Mouse (Mus musculus) left cerebral cortex, postnatal 14 days (tissue): ENCODE measurements at regions not wholly inside any gene's neighbourhood (a gene's known extent, or its start where the extent isn't known, plus 50 kb on each side); places are given as distances from the start of the nearest gene placed in this dataset.

Source experiments
- DNase-seq, 2 experiments: peaks; one replicate each; pipeline ENCODE4 v3.0.0; 2021 to 2022; ENCODE audit warnings: low spot score in 2 of 2, mixed read lengths in 1 of 2
- intact Hi-C: fragments of 180-260 bp; cut with DNase I; formaldehyde crosslinking; loops from one replicate; pipeline ENCODE4 v1.15.1; 2025

DNA sequence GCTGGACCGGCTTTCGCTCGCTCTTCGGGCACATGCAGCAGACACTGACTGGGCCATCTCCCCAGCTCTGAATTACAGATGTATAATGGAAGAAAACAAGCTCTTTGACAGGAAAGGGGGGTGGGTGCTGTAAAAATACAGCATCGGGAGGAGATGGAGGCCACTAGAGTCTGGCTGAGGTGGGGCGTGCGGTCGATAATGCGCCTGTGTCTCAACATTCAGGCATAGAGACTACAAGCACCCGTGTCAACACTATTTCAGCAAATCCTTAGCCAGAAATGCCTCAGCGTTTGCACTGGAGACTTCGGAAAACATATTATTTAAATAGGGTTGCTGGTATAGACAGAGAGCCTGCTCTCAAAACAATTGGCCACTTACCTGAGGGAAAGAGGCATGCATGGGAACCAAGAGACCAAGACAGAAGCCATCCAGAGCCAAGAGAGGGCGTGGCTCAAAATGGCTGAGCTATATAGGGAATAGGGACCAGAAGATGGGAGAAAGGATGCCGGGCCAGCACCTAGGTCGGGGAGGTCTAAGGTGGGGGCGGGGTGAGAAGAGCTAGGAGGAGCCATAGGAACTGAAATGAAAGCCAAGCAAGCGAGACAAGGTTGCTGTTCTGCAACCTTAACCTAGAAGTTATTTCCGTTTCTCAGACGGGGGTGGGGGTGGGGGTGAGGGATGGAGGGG is 96.7 kb upstream of the Fam174b start:
- DNase-seq: no peak
- intact Hi-C loops: loop anchor here (10.0 kb wide), 1 partner anchor 1239 kb away; no protein-coding TSS in a partner anchor

DNA sequence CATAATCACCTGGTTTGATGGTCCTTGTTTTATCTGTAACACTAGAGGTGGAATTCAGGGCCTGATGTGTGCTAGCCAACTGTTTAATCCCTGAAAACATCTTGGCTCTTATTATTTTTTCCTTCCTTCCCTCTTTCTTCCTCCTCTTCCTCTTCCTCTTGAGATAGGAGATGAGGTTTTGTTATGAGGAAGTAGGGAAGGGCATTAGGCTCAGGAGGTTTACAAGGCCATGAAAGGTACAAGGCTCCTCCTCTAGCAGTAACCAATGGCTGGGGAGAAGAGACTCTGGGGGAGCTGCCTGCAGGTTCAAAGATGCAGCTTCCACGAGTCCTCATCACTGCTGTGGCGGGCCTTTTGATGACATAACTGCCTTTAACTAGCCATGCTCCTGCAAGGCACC is 98.6 kb upstream of the Chd2 start:
- no peak for DNase-seq
- intact Hi-C loops: loop anchor here (10.0 kb wide), 1 partner anchor 1235 kb away; no protein-coding TSS in a partner anchor

DNA sequence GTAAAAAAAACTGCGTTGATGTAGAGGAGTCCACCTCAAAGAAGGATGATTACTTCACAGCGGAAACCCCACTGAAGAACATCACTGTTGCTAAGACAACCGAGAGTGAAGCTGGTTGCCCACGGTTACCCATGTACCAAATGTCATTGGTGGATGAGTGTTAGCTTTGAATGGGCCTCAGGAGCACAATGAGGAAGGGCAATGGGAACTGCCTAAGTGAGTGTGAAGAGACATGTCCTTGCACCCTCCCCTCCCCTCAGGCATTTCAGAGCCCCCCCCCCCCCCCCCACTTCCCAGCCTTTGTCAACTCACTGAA is 96.1 kb upstream of the Chd2 start:
- DNase-seq: peak; percentile 50 to 80

DNA sequence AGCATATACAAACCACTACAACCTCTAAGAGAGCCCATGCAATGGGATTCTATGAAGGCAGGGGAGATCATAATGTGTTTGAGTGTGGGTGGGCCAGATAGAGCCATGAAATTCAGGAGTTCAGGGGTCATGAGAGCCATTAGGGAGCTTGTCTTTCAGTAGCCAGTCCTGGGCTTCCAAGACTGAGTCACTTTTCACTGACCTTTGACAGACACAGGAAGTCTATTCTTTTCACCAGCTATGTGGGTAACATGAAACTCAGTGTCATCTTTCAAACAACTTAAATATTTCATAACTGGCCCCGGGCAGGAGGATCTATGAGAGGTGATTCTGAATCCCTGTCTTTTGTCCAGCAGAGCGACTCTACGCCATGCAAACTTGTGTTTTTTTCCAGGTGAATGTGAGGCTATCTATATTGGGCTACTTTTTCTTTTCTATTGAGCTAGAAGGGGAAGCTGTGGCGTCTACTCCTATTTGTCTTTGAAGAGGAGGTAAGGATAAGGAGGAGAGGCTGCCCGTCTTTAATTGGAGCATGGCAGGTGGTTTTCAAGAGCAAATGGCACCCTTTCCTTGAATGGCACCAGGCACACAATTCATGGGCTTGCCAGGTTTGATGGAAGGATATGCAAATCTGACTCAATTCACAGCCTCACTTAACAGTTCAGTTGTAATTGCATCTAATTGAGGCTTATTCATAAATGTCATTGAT is 95.6 kb upstream of the Chd2 start:
- no peak for DNase-seq
- intact Hi-C loops: no loop called here

More for the DNA sequence above, 96.1 kb upstream of the Chd2 start:
- intact Hi-C loops: no loop called here

DNA sequence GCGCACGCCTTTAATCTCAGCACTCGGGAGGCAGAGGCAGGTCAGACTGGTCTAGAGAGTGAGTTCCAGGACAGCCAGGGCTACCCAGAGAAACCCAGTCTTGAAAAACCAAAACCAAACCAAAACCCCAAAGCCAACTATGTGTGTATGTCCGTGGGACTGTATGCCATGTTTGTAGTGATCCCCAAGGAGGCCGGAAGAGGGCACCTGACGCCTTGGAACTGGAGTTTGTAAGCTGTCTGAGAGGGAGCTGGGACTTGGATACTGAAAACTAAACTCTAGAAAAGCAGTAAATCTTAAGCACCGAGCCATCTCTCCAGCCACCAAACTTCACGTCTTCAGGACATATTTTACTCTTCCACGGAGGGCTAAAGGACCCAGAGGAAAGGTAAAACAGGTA is 93.8 kb upstream of the Chd2 start:
- no peak for DNase-seq
- intact Hi-C loops: no loop called here

- intact Hi-C loops: loop anchor here (5.0 kb wide), 1 partner anchor 438 kb away; no protein-coding TSS in a partner anchor
- DNase-seq: no peak
Measured at GRCm38 (mm10) chr7:73630790-73631189, 89.2 kb upstream of the Chd2 start.

DNA sequence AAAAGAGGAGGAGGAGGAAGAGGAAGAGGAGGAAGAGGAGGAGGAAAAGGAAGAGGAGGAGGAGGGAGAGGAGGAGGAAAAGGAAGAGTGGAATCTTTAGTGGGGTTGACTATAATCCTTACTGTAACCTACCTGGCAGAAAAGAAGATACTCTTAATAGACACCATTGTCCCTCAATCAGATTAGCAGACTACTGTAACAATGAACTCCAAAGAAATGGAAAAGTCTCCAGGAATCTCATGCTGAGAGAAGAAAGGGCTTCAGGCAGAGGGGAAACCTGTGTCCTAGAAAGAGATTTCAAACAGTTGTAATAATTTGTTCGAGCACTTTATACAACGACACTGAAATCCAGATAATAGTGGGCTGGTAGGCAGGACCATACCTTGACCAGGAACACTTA is 87.6 kb upstream of the Chd2 start:
- DNase-seq: no peak
- intact Hi-C loops: loop anchor here (5.0 kb wide), 1 partner anchor 177 kb away; no protein-coding TSS in a partner anchor

- intact Hi-C loops: loop anchor here (5.0 kb wide), 1 partner anchor 176 kb away; no protein-coding TSS in a partner anchor
- peak; percentile 77 to 84 for DNase-seq
Measured at GRCm38 (mm10) chr7:73628071-73628470, 86.4 kb upstream of the Chd2 start.

GRCm38 (mm10) chr7:73626291-73626690 is 84.7 kb upstream of the Chd2 start:
- DNase-seq: no peak
- intact Hi-C loops: loop anchor here (5.0 kb wide), 1 partner anchor 174 kb away; no protein-coding TSS in a partner anchor

GRCm38 (mm10) chr7:73625651-73626050 is 84.0 kb upstream of the Chd2 start:
- intact Hi-C loops: loop anchor here (5.0 kb wide), 1 partner anchor 173 kb away; no protein-coding TSS in a partner anchor
- DNase-seq: no peak

DNA sequence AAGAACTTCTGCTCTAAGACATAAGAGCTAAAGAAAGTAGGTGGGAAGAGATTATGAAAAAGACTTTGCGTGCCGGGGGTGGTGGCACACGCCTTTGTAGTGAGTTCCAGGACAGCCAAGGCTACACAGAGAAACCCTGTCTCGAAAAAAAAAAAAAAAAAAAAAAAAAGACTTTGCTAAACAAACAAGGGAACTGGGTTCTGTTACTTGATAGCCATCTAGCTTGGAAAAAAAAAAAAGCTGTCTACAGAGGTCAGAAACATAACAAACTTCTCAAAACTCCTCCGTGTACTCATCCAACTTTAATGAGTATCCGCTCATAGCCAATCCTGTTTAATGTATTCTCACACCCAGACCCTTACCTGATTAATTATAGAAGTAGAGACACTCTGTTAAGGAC is 83.4 kb upstream of the Chd2 start:
- intact Hi-C loops: loop anchor here (5.0 kb wide), 1 partner anchor 173 kb away; no protein-coding TSS in a partner anchor
- DNase-seq: no peak

DNA sequence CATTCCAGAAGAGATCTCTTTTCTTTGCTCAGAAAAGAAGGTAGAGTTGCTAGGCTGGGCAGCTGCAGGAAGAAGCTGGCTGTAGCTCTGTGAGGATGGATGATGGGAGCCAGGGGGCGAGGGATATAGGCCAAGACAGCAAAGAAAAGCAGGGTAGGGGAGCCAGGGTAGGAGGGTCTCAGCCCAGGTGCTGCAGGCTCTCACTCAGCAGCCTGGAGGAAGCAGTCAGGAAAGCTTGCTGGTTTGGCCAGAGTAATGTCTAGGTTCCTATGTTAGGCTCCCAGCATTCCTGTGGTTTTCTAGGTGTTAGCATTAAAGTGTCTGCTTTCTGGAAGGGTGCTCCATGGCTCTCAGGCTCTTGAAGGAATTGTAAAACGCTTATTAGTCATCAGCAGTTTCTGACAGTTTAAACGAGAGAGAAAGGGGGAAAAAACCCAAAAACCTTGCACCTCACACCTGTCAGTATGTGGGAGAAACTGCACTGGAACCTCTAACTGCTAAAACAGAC is 82.5 kb upstream of the Chd2 start:
- intact Hi-C loops: no loop called here
- no peak for DNase-seq

- intact Hi-C loops: no loop called here
- no peak for DNase-seq
Measured at GRCm38 (mm10) chr7:73622468-73622867, 80.8 kb upstream of the Chd2 start.

- intact Hi-C loops: no loop called here
- no peak for DNase-seq
Measured at GRCm38 (mm10) chr7:73620341-73620740, 78.7 kb upstream of the Chd2 start.

- peak in 1 of 2 experiments; percentile 30 for DNase-seq
- intact Hi-C loops: loop anchor here (1.0 kb wide), 3 partner anchors 62 to 95 kb away; no protein-coding TSS in a partner anchor
Measured at GRCm38 (mm10) chr7:73618758-73619416, 77.3 kb upstream of the Chd2 start.

DNA sequence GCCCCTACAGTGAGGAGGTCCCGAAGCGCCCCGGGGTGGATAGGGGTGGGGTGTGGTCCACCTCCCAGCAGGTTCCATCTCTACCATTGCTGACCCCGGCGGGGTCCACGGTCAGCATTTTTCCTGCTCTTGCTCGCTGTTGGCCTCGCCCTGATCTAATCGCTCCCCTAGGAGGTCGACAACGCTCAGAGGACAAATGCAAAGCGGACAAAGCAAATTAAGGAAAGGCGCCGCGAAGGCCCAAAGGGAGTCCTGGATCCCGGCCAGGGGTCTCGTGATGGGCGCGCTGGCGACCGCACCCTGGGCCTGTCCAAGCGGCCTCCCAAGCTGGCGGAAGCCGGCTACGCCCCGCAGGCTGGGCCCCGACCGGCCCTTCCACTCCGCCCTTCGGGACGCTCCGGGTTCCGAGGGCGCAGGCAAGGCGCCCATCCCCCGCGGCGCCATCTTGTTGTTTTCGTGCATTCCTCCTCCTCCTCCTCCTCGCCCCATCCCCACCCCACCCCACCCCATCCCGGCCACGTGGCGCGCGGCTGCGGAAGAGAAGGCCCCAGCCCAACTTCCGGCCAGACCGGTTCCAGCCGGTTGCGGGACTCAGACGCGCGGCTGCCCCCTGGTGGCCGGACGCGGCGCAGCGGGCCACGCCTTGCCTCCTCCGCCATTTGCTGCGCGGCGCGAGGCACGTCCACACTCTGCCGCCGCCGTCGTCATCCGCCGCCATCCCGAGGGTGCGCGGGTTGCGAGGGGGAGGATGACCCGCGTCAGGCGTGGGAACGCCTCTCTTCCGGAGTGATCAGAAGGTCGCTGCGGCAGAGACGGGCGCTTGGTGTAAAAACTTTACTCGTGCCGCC is 76.5 kb upstream of the Chd2 start:
- peak; percentile 98 to 100 for DNase-seq
- intact Hi-C loops: loop anchor here (1.0 kb wide), 3 partner anchors 61 to 94 kb away; no protein-coding TSS in a partner anchor

DNA sequence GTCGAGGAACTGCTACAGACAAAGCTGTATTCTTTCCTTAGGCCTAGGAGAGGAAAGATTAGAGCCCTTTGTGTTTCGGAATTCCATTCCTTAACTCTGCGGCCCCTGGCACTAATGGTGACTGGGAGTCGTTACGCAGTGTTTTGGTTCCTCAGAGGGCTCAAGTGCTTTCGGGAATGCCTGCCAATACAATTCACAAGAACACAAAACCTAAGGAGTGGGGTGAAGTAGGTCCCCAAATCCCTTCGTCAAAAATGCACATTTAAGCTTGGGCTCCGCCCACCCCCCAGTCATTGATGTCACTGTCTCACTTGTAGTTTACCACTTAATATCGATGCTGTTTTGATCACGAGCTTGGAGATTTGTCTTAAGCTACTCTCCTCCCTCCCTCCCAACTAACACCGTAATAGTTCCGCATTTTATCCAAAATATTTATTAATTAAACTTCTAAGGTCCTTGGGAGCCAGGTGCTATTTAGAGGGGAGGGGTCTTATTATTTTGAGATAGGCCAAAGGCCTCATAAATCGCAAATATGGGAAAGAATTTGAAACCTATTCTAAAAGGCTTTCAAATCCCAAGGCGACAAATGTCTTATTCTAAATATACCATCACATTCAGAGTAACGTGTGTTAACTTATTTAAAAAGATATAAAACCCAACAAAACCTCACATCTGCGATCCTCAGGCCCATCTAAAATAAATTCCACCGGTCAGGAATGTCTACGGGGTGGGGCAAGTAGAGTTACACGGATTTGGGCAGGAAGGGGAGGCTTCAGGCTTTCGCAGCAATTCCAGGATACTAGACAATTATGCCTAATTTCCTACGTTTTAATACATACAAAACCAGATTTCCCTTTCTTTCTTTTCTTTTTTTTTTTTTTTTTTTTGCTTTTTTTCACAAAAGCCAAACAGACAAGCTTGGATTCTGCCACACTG is 75.6 kb upstream of the Chd2 start:
- DNase-seq: peak; percentile 30 to 47
- intact Hi-C loops: no loop called here

GRCm38 (mm10) chr7:73616015-73616414 is 74.4 kb upstream of the Chd2 start:
- intact Hi-C loops: no loop called here
- no peak for DNase-seq
